Mouse (Mus musculus): ENCODE results near the gene Dnajc4.

The Dnajc4 gene

GRCm38 (mm10) chr19:6975537-6976521 lies 16.5 kb downstream of the Dnajc4 start, which contains the start of gene Plcb3:
TSS of gene Plcb3 (minus strand) at chr19:6976470.
- peak; percentile 81 for DNase-seq (ENCODE audit: extremely low spot score, low spot score)

DNA sequence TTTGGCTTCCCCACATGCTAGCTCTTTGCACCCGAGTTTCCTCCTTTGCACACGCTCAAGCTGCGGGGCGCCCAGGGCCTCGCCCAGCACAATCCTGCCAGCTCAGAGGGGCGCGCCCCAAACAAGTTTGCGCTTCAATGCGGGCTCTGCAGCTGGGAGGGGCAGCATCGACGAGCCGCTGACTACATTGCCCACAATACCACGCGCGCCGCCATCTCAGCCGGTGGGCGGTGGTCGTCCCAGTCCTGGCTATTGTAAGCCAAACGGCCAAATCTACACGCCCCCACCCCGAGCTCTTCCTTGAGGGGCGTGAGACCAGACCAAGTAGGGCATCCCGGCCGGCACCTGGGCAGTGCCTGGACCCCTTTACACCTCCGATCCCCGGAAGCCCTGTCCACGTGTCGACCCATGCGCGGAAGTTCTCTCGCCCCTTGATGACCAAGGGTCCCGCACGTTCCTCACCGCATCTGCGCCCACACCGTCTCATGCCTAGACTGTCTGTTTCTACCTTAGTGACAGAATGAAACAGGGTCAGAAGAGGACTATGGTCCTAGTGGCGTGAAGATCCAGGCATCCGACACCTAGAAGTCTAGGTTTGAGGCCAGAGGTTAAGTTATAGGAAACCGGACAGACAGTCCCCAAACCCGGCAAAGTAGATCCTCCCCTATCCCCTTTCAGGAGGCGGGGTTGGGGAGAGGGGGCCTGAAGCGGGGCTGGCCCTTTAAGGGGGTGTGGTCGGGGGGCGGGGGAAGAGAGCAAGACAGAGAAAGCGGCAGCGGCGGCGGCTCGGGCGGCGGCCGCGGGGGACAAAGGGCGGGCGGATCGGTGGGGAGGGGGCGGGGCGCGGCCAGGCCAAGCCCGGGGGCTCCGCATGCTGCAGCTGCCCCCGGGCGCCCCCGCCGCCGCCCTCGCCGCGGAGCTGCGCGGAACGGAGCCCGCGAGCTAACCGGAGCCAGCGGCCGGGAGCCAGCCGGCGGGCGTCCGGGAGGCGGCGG lies 17.9 kb downstream of the Dnajc4 start, which contains the start of gene Ppp1r14b:
Gene Ppp1r14b (plus strand): TSS at position 758 of the 995 bp plus-strand sequence.
- DNase-seq (ENCODE audit: extremely low spot score, low spot score) = peak; percentile 91

- no peak for DNase-seq (ENCODE audit: extremely low spot score, low spot score)
Measured at GRCm38 (mm10) chr19:6973581-6974190, 18.7 kb downstream of the Dnajc4 start.

DNA sequence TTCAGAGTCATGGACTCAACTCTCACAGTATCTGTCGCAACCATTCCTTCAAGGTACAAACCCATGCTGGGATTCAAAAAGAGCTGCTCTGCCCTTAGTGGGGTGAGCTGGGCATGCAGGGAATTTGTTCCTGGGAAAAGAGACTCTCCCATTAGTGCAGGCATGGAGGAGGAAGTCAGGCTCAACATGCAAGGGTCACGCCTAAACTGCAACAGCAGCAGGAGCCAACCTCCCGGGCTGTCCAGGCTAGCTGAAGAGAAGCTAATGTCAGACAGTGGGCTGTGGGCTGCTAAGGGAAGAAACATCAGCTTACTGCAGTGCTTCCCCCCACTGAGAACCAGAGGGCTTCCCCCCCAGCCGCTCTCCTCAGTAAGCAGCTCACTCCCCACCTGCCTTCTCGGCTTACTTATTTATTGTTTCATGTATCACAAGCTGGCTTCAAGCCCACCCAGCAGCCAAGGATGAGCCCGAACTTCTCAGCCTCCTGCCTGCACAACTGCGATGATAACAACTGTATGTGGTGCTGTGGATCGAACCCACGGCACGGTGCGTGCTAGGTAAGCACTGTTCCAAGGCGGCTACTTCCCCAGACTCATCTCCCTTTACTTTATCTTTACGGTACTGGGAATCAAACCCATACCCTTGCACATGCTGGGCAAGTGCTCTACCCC lies 20.0 kb downstream of the Dnajc4 start:
- no peak for DNase-seq (ENCODE audit: extremely low spot score, low spot score)

- DNase-seq (ENCODE audit: extremely low spot score, low spot score) = no peak
Measured at GRCm38 (mm10) chr19:6971644-6972043, 20.7 kb downstream of the Dnajc4 start.

GRCm38 (mm10) chr19:6970460-6971085 lies 21.8 kb downstream of the Dnajc4 start:
- DNase-seq (ENCODE audit: extremely low spot score, low spot score) = no peak

- DNase-seq (ENCODE audit: extremely low spot score, low spot score) = peak; percentile 80
Measured at GRCm38 (mm10) chr19:6969665-6970381, 22.5 kb downstream of the Dnajc4 start.

DNA sequence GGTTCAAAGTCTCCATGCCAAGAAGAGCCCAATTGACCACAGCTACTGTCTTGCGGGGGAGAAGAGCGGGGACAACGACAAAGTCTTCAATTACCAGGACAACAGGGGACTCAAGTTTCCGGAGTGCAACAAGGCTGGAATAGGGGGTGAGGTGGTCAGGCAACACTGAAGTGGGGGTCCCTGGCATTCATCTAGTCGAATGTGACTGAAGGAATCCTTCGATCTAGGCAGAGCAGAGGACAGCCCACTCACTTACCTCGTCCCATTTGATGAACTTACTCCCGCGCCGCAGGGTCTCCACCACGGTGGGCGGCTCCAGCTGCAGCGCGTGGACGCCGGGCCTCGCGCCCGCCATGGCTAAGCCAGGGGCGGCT lies 23.1 kb downstream of the Dnajc4 start:
- no peak for DNase-seq (ENCODE audit: extremely low spot score, low spot score)

- DNase-seq (ENCODE audit: extremely low spot score, low spot score) = no peak
Measured at GRCm38 (mm10) chr19:6968491-6969271, 23.7 kb downstream of the Dnajc4 start.

- no peak for DNase-seq (ENCODE audit: extremely low spot score, low spot score)
Measured at GRCm38 (mm10) chr19:6956461-6956860, 35.9 kb downstream of the Dnajc4 start.

DNA sequence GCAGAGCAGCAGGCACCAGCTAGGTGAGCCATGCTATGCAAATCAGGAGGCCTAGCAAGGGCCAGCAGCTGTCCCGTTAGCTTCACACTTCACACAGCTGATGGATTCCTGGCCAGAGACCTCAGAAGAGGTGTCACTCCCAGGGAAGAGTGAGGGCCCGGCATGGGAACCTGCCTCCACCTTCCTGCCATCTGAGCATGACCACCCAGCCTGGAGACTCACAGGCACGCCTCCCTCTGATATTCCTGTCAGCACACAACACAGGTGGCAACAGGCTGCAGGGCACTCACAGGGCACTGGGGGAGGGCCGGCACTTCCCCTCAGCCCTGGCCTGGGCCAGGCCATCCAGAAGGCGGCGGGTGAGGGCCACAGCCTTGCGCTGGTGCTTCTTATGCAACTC lies 36.9 kb downstream of the Dnajc4 start:
- DNase-seq (ENCODE audit: extremely low spot score, low spot score) = no peak

DNA sequence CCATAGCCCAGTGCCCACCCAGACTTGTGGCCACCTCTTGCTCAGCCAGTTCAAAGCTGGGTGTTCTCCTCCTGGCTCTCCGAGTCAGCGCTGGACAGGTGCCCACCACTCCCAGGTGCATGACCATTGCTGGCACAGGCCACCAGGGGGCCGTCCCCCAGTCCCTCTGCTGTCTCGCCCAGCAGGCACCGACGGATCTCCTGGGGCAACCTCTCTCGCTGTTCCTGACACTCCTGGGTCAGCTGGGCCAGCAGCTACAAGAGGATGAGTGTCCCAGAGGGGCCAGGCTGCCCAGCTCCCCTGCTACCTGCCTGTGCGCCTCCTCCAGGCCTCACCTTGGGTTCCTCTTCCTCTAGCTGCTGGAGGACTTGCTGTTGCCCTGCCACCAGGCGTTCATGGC lies 38.3 kb downstream of the Dnajc4 start:
- DNase-seq (ENCODE audit: extremely low spot score, low spot score) = no peak

DNA sequence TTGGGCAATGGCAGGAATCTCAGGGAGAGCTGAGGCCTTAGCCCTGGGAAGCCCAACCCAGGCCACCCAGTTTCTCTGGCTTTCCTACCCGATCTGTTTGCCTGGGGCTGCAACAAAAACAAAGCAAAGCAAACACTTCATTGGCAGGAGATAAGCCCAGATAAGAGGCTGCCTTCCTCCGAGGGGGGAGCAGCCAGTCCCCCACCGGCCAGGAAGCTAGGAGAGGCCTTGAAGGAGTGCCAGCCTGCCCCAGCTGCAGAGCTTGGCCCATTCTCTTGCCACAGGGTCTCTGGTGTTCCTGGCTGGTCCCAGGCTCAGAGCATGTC lies 39.7 kb downstream of the Dnajc4 start:
- no peak for DNase-seq (ENCODE audit: extremely low spot score, low spot score)

DNA sequence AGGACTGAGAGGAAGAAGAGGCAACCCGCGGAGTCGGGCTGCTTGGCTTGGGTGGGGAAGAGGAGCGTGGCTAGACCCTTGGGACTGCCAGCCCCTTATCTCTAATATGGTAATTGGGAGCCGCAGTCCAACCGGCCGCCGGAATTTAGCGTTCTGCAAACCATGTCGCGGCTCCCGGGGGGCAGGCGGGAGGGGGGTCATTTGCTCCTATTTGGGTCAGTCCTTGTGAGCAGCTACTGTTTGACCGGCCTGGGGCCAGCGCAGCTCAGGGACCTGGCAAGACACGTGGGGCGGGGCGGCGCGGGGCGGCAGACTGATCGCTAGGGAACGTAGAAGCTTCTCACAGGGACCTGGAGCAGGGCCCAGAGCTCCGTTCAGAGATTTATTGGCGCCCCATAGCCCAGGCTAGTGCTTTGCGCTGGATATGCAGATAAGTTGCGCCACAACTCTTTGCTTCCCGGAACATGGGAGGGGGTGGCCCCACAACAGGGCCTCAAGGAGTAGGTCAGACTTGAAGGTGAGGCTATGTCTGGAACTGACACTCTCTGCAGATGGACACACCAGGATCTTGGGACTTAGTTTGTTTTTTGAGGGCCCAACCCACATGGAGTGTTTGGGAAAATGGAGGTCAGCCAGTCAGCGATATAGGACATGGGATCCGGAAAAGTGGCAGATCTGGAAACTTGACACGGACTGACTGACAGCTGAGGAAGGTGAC lies 40.2 kb downstream of the Dnajc4 start:
- DNase-seq (ENCODE audit: extremely low spot score, low spot score) = peak; percentile 72

GRCm38 (mm10) chr19:6951381-6951968 lies 40.9 kb downstream of the Dnajc4 start:
- DNase-seq (ENCODE audit: extremely low spot score, low spot score) = peak; percentile 91

- DNase-seq (ENCODE audit: extremely low spot score, low spot score) = peak; percentile 75
Measured at GRCm38 (mm10) chr19:6950613-6951153, 41.7 kb downstream of the Dnajc4 start.

DNA sequence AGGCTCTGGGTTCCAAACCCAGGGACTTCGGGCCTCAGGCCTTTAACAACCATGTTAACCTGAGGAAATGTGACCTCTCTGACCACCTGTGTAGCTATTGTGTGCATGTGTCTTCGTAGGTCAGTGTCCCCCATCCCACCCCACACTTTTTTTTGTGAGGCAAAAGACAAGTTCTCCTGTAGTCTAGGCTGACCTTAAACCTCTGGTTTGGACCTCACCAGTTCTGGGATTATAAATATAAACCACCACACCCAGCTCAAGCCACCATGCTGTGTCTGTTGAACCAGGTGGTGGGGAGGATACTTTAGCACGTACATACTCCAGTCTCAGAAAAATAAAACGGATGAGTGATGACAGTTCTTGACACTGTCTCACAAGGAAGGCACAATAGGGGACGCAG lies 42.4 kb downstream of the Dnajc4 start:
- no peak for DNase-seq (ENCODE audit: extremely low spot score, low spot score)

- DNase-seq (ENCODE audit: extremely low spot score, low spot score) = no peak
Measured at GRCm38 (mm10) chr19:6949532-6949931, 42.8 kb downstream of the Dnajc4 start.

Data from neural tube, embryonic 10.5 days (tissue).